Mouse (Mus musculus) myocyte (in vitro differentiated cells): Measurements from ENCODE around the gene Cdc42ep1. TPM values are rescaled to one million over a fixed set of nuclear protein-coding genes. Genes with fewer than 3 reads are reported as not detected.

Experiments
- H3K27me3 ChIP-seq: one replicate; pipeline ENCODE4 v1.6.1; 2011; ENCODE audit not compliant: control insufficient read depth, insufficient read depth, insufficient read length
- H3K36me3 ChIP-seq: one replicate; pipeline ENCODE4 v1.6.1; 2011; ENCODE audit not compliant: control insufficient read depth, insufficient read depth
- H3K4me2 ChIP-seq: one replicate; pipeline ENCODE4 v1.6.1; 2011; ENCODE audit warnings: low read depth, control low read depth
- H3K4me3 ChIP-seq: one replicate; pipeline ENCODE4 v1.5.1; 2011; ENCODE audit warnings: mild to moderate bottlenecking, control low read depth, moderate library complexity
- H3K79me2 ChIP-seq: one replicate; pipeline ENCODE4 v1.6.1; 2011; ENCODE audit not compliant: control insufficient read depth, insufficient read depth
- H3ac ChIP-seq: one replicate; pipeline ENCODE4 v1.6.1; 2011; ENCODE audit not compliant: control insufficient read depth, insufficient read length
- CEBPB ChIP-seq: IDR thresholded peaks from 2 replicates; pipeline ENCODE4 v1.6.1; 2011; ENCODE audit warnings: mild to moderate bottlenecking, moderate library complexity; ENCODE audit not compliant: poor library complexity, insufficient read depth, severe bottlenecking
- E2F4 ChIP-seq: IDR thresholded peaks from one replicate; pipeline ENCODE4 v1.6.1; 2011; ENCODE audit warnings: mild to moderate bottlenecking, control low read depth, moderate library complexity; ENCODE audit not compliant: insufficient read depth
- MAX ChIP-seq: IDR thresholded peaks from one replicate; pipeline ENCODE4 v1.6.1; 2011; ENCODE audit warnings: low read depth, mild to moderate bottlenecking, control low read depth
- MYOD1 ChIP-seq, 3 experiments: IDR thresholded peaks; one replicate each; pipeline ENCODE4 v1.6.1; 2011; ENCODE audit warnings: control low read depth in 2 of 3, low read depth in 2 of 3, mild to moderate bottlenecking in 2 of 3, moderate library complexity in 1 of 3; ENCODE audit not compliant: insufficient read length in 2 of 3, control insufficient read depth in 1 of 3
- MYOG ChIP-seq, 3 experiments: IDR thresholded peaks; one replicate each; pipeline ENCODE4 v1.6.1; 2011; ENCODE audit warnings: control low read depth in 2 of 3, low read depth in 2 of 3, mild to moderate bottlenecking in 2 of 3; ENCODE audit not compliant: insufficient read length in 2 of 3, control insufficient read depth in 1 of 3, insufficient read depth in 1 of 3
- POLR2A ChIP-seq: IDR thresholded peaks from one replicate; pipeline ENCODE4 v1.6.1; 2011; ENCODE audit warnings: low read depth, mild to moderate bottlenecking, control low read depth, moderate library complexity; ENCODE audit not compliant: insufficient read length
- POLR2AphosphoS2 ChIP-seq: IDR thresholded peaks from one replicate; pipeline ENCODE4 v1.6.1; 2011; ENCODE audit warnings: low read depth, control low read depth; ENCODE audit not compliant: insufficient read length
- REST ChIP-seq: IDR thresholded peaks from one replicate; pipeline ENCODE4 v1.6.1; 2011; ENCODE audit warnings: mild to moderate bottlenecking, control low read depth, moderate library complexity; ENCODE audit not compliant: insufficient read depth, insufficient read length
- SRF ChIP-seq: IDR thresholded peaks from one replicate; pipeline ENCODE4 v1.6.1; 2011; ENCODE audit warnings: low read depth; ENCODE audit not compliant: control insufficient read depth, insufficient read length
- TCF12 ChIP-seq: IDR thresholded peaks from one replicate; pipeline ENCODE4 v1.6.1; 2011; ENCODE audit warnings: mild to moderate bottlenecking, control low read depth; ENCODE audit not compliant: poor library complexity, insufficient read depth, severe bottlenecking
- TCF3 ChIP-seq: IDR thresholded peaks from one replicate; pipeline ENCODE4 v1.6.1; 2011; ENCODE audit warnings: low read depth, control low read depth; ENCODE audit not compliant: insufficient read length
- USF1 ChIP-seq: IDR thresholded peaks from one replicate; pipeline ENCODE4 v1.6.1; 2011; ENCODE audit warnings: low read depth, mild to moderate bottlenecking, control low read depth, moderate library complexity
- polyA plus RNA-seq: library from polyadenylated mRNA; unstranded; fragments of >200 nt; fragmentation: generic; extraction: Trizol; gene quantifications from one replicate; pipeline ENCODE4 v1.2.1, GENCODE M21; 2012; ENCODE audit warnings: missing spikeins

The Cdc42ep1 gene
- polyA plus RNA-seq, 1 experiment, result 76.0 TPM

DNA sequence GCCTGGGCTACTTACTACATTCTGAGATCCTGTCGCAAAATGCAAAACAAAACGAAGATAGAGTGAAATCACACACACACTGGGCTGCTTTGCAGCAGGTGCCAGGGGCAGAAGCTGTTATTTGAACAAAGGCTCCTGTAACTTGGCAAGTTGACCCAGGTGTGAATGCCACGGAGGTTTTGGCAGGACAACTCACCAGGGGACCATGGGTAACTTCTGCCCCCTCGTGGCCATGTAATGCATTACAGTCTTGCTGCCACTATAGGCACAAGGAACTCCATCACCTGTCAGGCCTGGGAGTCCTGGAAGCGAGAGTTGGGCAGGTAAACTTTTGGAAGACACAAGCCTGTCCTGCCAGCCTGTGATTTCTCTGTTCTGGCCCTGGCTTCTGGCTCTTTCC is 6.0 kb downstream of the Cdc42ep1 start:
- no peak overlapping the region for H3K4me3 ChIP-seq
- H3K4me2 ChIP-seq, result no peak overlapping the region
- peaks cover 32% of the 10 kb centered on the region for H3K36me3 ChIP-seq
- TF ChIP-seq TCF3 (no peak), E2F4 (no peak), MYOD1 (IDR thresholded peaks at IDR 0.05; ENCODE audit: control insufficient read depth in 1 of 3, insufficient read length in 2 of 3, low read depth in 2 of 3) (peak in 1 of 3 experiments; percentile 32), SRF (no peak), POLR2A (peak; percentile 42), MYOG (IDR thresholded peaks at IDR 0.05; ENCODE audit: control insufficient read depth in 1 of 3, insufficient read depth in 1 of 3, insufficient read length in 2 of 3, low read depth in 2 of 3) (peak in 1 of 3 experiments; percentile 8), USF1 (no peak), TCF12 (no peak), REST (no peak), POLR2AphosphoS2 (peak; percentile 55), MAX (no peak), CEBPB (no peak)
- H3K27me3 ChIP-seq, result no peaks in the 10 kb centered on the region
- H3ac ChIP-seq, result no peak overlapping the region
- peaks cover 61% of the 10 kb centered on the region for H3K79me2 ChIP-seq

DNA sequence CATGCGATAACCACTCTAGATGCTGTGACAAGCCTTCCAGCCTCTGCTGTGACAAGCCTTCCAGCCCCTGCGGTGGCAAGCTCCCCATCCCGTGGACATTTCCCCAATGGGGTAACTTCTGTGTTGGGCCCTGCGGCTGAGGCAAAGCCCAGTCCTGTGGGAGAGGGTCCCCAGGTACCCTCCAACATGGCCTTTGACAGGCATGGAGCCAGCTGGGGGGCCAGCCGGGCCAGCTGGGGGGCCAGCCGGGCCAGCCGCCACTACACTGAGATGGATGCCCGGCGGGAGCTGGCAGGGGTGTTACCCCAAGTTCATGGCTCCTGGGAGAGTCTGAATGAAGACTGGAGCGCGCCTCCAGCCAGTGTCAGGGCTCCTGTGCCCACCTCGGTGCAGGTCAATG is 7.1 kb downstream of the Cdc42ep1 start:
- Histone ChIP-seq H3K4me3 (no peak overlapping the region), H3ac (no peak overlapping the region), H3K79me2 (peaks cover 51% of the 10 kb centered on the region), H3K4me2 (no peak overlapping the region), H3K36me3 (peaks cover 32% of the 10 kb centered on the region), H3K27me3 (no peaks in the 10 kb centered on the region)
- TF ChIP-seq MAX, result no peak
- TF ChIP-seq TCF3, result no peak
- TF ChIP-seq TCF12, result no peak
- TF ChIP-seq MYOD1 (IDR thresholded peaks at IDR 0.05; ENCODE audit: control insufficient read depth in 1 of 3, insufficient read length in 2 of 3, low read depth in 2 of 3), result no peak
- TF ChIP-seq CEBPB, result no peak
- no peak for TF ChIP-seq USF1
- TF ChIP-seq MYOG (IDR thresholded peaks at IDR 0.05; ENCODE audit: control insufficient read depth in 1 of 3, insufficient read depth in 1 of 3, insufficient read length in 2 of 3, low read depth in 2 of 3), result no peak
- no peak for TF ChIP-seq REST
- no peak for TF ChIP-seq POLR2A
- TF ChIP-seq SRF, result no peak
- TF ChIP-seq POLR2AphosphoS2, result no peak
- TF ChIP-seq E2F4, result no peak

DNA sequence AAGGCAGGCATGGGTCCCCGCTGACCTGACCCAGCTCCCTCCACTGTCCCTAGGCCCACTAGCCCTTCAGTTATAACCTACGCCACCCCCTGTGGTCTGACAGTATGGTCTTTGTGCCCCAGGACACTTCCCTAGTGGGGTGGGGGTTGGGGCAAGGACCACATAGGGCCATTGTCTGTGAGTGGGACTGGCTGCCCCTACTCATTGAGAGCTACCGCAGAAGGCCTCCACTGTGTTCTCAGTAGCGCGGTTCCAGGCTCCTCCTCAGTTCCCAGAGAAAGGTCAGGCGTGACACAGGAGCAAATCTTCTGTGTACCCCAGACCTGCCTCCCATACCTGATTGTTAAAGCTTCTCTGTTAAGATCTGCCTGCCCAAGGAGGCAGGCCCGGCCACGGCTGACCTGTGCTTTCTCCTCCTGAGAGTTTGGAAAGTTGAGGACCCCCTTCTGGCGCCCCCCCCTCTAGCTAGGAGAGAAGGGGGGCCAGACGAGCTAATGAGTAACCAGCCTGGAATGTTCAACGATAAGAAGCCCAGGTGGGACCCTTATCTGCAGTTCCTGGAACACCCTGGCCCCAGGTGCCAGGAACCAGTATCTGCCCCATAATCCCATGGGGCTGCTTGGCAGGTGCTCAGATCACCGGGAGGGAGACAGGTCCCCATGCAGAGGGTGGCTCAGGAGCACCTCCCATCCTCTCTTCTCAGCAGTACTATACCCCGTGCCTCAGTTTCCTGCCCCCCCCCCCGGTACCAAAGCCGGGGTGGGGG is 7.8 kb downstream of the Cdc42ep1 start:
- Histone ChIP-seq H3K4me2 (no peak overlapping the region), H3K4me3 (no peak overlapping the region), H3K79me2 (peaks cover 43% of the 10 kb centered on the region), H3K36me3 (peaks cover 32% of the 10 kb centered on the region), H3K27me3 (no peaks in the 10 kb centered on the region), H3ac (no peak overlapping the region)
- no peak for TF ChIP-seq TCF12
- TF ChIP-seq POLR2AphosphoS2, result peak; percentile 70
- TF ChIP-seq CEBPB, result no peak
- TF ChIP-seq POLR2A, result peak; percentile 40
- TF ChIP-seq REST, result no peak

DNA sequence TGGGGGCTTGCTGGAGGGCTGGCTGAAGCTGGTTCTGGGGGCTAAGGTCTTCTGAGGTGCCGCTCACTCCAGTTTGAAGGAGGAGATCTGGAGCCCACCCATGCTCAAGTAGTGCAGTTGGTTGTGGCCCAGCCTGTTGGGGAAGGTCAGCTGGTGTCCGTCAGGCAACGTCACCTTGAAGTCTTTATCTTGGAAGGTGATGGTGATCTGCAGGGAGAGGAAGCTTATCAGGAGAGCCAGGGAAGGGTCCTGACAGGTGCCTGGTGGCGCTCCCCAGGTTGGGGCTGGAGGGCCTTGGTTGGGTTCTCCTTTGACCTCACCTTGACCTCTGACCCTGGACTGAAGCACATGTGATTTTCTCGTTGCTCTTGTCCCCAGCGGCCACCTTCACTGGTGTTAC is 8.5 kb downstream of the Cdc42ep1 start:
- no peak overlapping the region for H3ac ChIP-seq
- no peaks in the 10 kb centered on the region for H3K27me3 ChIP-seq
- H3K36me3 ChIP-seq, result peaks cover 32% of the 10 kb centered on the region
- H3K79me2 ChIP-seq, result peaks cover 36% of the 10 kb centered on the region
- peak; percentile 42 for TF ChIP-seq POLR2A
- no peak for TF ChIP-seq MYOG (IDR thresholded peaks at IDR 0.05; ENCODE audit: control insufficient read depth in 1 of 3, insufficient read depth in 1 of 3, insufficient read length in 2 of 3, low read depth in 2 of 3)
- peak; percentile 94 for TF ChIP-seq POLR2AphosphoS2
- H3K4me3 ChIP-seq, result no peak overlapping the region
- H3K4me2 ChIP-seq, result peak overlapping the region; percentile 10

DNA sequence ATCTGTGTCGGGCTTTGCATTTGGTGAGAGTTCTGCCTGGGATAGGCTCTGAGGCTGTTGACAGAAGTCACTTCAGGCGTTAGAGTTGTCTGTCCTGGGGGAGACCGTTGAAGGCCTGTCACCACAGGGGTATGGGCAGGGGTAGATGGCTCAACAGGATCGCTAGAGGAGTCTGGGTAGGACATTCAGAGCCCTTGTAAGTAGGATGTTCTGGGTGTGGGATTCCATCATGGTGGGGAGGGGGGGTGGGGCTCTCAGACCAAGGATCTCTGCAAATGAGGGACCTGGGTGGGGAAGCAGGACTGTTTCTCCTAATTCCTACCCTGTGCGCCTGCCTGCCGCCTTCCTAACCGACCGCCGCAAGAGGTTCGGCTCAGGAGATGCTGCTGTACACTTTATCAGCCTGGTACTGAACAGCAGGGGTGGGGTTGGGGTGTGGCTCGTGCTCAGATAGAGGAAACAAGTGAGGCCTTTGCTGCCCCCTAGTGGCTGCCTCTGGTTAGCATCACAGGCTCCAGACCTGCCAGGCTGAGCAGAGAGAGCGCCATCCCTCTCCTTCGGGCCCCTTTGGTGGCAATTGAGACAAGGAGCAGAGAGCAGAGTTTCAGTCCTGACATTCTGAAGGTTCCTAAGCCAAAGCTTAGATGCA is 9.2 kb downstream of the Cdc42ep1 start:
- Histone ChIP-seq H3K36me3 (peaks cover 26% of the 10 kb centered on the region), H3K4me3 (no peak overlapping the region), H3K27me3 (no peaks in the 10 kb centered on the region), H3K79me2 (peaks cover 29% of the 10 kb centered on the region), H3K4me2 (peak overlapping the region; percentile 10), H3ac (no peak overlapping the region)
- TF ChIP-seq POLR2AphosphoS2, result peak; percentile 92
- peak; percentile 49 for TF ChIP-seq POLR2A
- no peak for TF ChIP-seq USF1
